Mouse (Mus musculus) liver, adult (tissue): ENCODE measurements at regions not wholly inside any gene's neighbourhood (a gene's known extent, or its start where the extent isn't known, plus 50 kb on each side); places are given as distances from the start of the nearest gene placed in this dataset.

Experiments
- GATA4 ChIP-seq: IDR thresholded peaks from 2 replicates; pipeline ENCODE4 v1.6.1; 2014; ENCODE audit warnings: mild to moderate bottlenecking, low read length; ENCODE audit not compliant: insufficient replicate concordance

GRCm38 (mm10) chr1:190316175-190316574, 145.7 kb upstream of the Prox1 start:
- TF ChIP-seq GATA4, result no peak

DNA sequence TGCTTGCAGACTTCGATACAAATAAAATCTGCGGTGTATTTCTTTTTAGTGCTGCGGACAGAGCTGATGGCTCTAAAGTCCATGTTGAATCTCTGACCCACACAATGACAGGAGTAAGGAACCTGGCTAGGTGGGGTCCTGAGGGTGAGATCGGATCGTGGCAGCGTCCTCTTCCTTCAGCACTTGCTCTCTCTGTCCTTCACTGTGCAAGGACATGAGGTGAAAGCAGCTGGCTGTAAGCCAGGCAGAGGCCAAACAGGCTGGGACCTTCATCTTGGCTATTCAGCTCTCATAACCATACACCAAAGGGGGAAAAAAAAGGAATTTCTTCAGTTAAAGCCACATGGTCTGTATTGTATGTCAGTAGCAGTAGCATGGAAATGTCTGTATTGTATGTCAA, 139.3 kb upstream of the Prox1 start:
- TF ChIP-seq GATA4, result no peak

- TF ChIP-seq GATA4, result no peak
Measured at GRCm38 (mm10) chr1:190307751-190308150, 137.2 kb upstream of the Prox1 start.

GRCm38 (mm10) chr1:190297666-190298327, 127.3 kb upstream of the Prox1 start:
- no peak for TF ChIP-seq GATA4

DNA sequence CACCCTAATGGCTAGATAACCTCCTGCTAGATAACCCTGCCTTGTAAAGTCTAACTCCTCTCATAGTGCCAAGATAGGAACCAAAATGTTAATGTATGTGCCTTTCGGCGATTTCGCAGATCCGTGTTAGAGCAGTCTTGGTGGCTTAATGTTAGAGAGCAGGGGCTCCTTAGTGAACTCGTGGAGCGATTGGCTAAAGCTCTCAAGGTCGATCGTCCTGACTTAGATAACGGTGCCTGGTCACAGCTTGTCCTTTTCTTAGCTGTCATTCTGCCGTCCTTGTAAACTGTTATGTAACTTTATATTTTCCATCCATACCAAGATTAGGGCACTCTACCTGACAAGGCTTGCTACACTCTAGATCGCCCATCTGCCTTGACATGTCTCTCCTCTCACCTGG, 119.5 kb upstream of the Prox1 start:
- TF ChIP-seq GATA4, result no peak

DNA sequence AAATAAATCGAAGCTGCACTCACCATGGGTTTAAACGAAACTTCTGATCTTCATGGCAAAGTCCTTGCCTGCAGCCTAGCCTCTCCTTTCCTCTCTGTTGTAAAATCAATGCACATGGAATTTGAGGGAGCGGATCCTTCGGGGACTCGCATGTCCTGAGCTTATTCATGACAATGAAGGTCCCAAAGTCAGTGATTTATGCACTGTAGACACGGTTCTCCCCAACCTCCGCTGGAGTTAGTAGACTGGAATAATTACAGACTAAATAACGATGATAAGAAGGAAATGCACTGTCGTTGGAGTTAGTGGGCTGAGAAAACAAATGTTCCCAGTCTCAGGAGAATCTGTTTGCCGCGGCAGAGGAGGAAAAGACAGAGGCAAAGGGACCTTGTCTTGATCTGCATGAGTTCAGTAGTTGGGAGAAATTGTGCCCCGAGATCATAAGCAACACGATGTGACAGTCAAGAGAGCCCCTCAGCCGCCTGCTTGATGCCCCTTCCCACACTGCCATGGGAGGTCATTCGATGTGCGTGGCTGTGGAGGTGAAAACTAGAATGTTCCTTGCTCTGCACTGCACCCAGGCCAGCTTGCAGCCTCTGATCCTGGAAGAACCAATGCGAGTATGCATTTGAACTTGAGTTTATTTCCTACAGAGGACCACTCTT, 116.1 kb upstream of the Prox1 start:
- TF ChIP-seq GATA4, result no peak

DNA sequence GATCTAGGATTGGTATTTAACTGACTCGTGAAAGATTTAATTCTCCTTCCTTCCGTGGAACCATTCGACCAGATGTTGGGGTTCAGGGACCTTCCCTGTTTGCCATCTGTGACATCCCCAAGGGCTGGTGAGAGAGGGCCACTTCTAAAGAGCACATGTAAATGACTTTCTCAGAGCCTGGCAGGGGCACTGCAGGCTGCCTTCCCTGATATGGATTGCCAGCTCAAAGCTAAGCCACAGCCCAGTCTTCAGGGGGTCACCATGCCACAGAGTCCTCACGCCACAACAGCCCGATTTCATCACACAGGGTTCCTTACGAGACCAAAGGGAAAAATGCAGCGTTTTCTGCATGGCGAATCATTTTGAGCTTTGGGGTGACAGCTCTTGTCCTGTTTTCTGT, 115.1 kb upstream of the Prox1 start:
- TF ChIP-seq GATA4, result no peak

DNA sequence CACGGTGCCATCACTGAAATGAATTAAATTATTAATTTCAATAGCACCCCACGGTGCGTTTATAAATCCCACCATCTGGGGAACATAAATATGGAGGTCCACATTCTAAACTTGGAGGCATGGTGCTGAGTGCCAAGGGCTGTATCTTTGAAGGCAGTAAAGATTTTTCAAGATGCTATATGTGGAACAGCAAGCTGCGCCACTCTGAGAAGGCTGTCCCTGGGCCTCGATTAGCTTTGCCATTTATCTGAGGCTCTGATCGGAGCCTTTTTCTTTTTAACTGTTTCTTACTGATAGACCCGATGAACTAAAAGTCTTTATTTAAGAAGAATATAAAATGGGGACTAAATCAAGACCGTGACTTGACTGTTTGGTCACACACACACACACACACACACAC, 114.5 kb upstream of the Prox1 start:
- TF ChIP-seq GATA4, result no peak

- no peak for TF ChIP-seq GATA4
Measured at GRCm38 (mm10) chr1:190284138-190284537, 113.6 kb upstream of the Prox1 start.

DNA sequence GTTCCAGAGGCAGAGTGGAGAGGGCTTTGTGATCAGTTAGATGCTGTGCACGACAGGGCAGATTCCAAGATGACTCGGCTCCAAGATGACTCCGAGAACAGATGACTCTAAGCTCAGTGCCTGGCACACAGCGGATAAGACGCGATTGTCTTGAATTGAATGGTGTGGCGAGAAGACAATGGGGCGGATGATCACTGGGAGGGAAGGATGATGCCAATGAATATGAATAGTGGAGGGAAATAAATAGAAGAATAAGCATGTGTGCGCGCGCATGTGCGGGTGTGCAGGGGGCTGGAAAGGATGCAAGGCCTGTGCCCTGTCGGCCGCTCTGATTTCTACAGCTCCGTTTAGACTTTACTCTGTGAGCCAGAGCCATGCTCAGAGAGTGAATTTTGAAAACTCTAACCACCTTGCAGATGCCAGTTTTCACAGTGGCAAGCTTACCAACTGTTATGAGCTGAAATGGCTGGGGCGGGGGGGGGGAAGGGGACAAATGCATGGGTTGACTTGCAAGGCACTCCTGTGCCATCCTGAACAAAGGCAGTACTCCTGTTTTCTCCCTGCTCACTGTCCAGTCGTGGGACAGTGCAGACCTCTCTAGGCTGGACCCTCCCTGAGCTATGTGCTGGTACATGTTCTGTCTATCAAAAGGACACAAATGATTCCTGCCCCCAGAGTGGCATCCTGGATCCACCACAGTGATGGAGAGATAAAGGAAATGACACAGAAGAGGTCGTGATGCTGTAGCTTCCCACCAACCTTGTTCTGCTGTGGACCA, 109.8 kb upstream of the Prox1 start:
- no peak for TF ChIP-seq GATA4

- TF ChIP-seq GATA4, result no peak
Measured at GRCm38 (mm10) chr1:190274911-190275310, 104.4 kb upstream of the Prox1 start.

- no peak for TF ChIP-seq GATA4
Measured at GRCm38 (mm10) chr1:190270784-190271385, 100.4 kb upstream of the Prox1 start.

DNA sequence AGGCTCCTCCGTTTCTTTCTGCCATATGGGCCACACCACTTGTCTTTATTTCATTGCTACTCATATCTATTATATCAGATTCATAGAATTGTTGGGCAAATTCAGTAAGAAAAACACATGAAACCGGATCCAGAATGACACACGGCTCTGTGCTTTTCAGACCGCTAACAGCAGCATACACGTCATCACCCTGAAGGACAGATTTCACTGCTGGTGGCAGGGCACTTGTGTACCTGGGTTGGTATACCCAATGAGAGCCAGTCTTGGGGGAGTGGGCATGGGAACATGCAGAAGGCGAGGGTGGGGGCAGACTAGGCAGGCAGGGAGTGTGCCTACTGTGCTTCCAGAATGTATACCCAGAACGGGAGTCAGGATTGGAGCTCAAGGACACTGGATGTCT, 98.7 kb upstream of the Prox1 start:
- TF ChIP-seq GATA4, result no peak

DNA sequence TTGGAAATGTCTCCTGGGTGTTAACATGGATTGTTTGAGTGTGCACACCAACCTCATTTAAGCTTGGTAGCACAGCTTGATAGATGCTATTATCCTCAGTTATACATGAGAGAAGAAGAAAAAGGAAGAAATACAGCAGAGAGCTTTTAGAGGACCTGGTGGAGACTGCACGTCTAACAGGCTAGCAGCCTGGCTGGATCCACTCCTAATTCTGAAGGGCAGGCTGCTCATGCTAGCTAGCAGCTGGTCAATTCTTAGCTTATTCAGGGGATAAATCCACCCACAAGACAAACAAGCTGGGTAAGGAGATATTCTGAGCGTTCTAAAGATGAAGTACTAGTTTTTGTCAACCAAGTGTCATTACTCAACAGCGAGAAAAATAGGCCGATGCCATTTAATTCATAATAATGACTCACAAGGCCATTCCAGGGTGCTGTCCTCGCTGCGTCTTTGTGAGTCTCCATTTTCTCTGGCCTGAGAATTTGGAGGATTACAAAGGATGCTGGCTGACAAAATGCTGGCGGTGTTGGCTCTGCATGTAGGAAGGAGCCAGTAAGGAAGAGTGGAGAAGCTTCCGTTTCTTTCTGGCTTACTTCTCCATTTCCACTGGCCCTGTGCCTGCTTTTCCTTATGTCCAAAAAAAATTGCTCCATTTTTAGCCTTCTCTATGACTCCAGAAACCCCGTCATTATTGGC, 94.7 kb upstream of the Prox1 start:
- TF ChIP-seq GATA4, result no peak

GRCm38 (mm10) chr1:190264501-190264900, 94.0 kb upstream of the Prox1 start:
- no peak for TF ChIP-seq GATA4
